Mouse (Mus musculus): ENCODE data around the gene Slc9a9.

- no peak for TF ChIP-seq CTCF (IDR thresholded peaks at IDR 0.05; ENCODE audit: insufficient read depth, low read length)
- TF ChIP-seq POLR2A (IDR thresholded peaks at IDR 0.05; ENCODE audit: borderline replicate concordance, extremely low read depth, low read depth, low read length): no peak
Observed at GRCm38 (mm10) chr9:95193672-95194071, 524.0 kb downstream of the Slc9a9 start.
